Mouse (Mus musculus) ES-E14 (cell line): ENCODE measurements around the gene Vopp1. TPM values are rescaled to one million over a fixed set of nuclear protein-coding genes. Genes with fewer than 3 reads are reported as not detected.

Experiments
- DNase-seq: peaks from one replicate; pipeline ENCODE4 v3.0.0-alpha.2; 2013; ENCODE audit warnings: low read depth, low spot score
- H3K27ac ChIP-seq: 2 replicates; pipeline ENCODE4 v1.5.1; 2012; ENCODE audit warnings: low read depth, mild to moderate bottlenecking, low read length, moderate library complexity, mixed read lengths; ENCODE audit not compliant: poor library complexity, insufficient read depth, severe bottlenecking
- H3K36me3 ChIP-seq: 2 replicates; pipeline ENCODE4 v1.6.1; 2012; ENCODE audit warnings: mild to moderate bottlenecking, low read length, moderate library complexity, mixed read lengths; ENCODE audit not compliant: control insufficient read depth, poor library complexity, insufficient read depth, severe bottlenecking
- H3K4me1 ChIP-seq, 2 experiments: fragments of 150-350 bp in 1 of 2; sonication (generic) in 1 of 2; 2 replicates each; pipeline ENCODE4 v1.6.1; 2012; ENCODE audit warnings: low read length in 2 of 2, mild to moderate bottlenecking in 1 of 2, mixed read lengths in 1 of 2; ENCODE audit not compliant: control insufficient read depth in 2 of 2, insufficient read depth in 2 of 2, poor library complexity in 1 of 2
- H3K4me3 ChIP-seq, 2 experiments: fragments of 150-350 bp in 1 of 2; sonication (generic) in 1 of 2; 2 replicates each; pipeline ENCODE4 v1.5.1; 2012; ENCODE audit warnings: low read length in 2 of 2, low read depth in 1 of 2, mild to moderate bottlenecking in 1 of 2, mixed read lengths in 1 of 2; ENCODE audit not compliant: insufficient read depth in 1 of 2, poor library complexity in 1 of 2, severe bottlenecking in 1 of 2
- H3K9ac ChIP-seq: 2 replicates; pipeline ENCODE4 v1.6.1; 2012; ENCODE audit warnings: low read depth, mild to moderate bottlenecking, low read length, mixed read lengths; ENCODE audit not compliant: poor library complexity, insufficient read depth, severe bottlenecking
- H3K9me3 ChIP-seq: fragments of 150-350 bp; sonication (generic); 2 replicates; pipeline ENCODE4 v1.6.1; 2012; ENCODE audit warnings: low read depth, mild to moderate bottlenecking, low read length; ENCODE audit not compliant: control insufficient read depth, insufficient read depth
- CHD2 ChIP-seq: IDR thresholded peaks from 2 replicates; pipeline ENCODE4 v1.6.1; 2014; ENCODE audit warnings: mild to moderate bottlenecking, low read depth, low read length, inconsistent platforms
- HCFC1 ChIP-seq: IDR thresholded peaks from 2 replicates; pipeline ENCODE4 v1.6.1; 2012; ENCODE audit warnings: low read length, inconsistent platforms, borderline replicate concordance; ENCODE audit not compliant: insufficient read depth
- MAFK ChIP-seq: IDR thresholded peaks from 2 replicates; pipeline ENCODE4 v1.6.1; 2014; ENCODE audit warnings: mild to moderate bottlenecking, low read depth, low read length, inconsistent platforms; ENCODE audit not compliant: insufficient read depth
- ZC3H11A ChIP-seq: IDR thresholded peaks from 2 replicates; pipeline ENCODE4 v1.6.1; 2012; ENCODE audit warnings: low read depth, mild to moderate bottlenecking, inconsistent platforms, low read length, borderline replicate concordance
- ZNF384 ChIP-seq: IDR thresholded peaks from 2 replicates; pipeline ENCODE4 v1.6.1; 2012; ENCODE audit warnings: low read depth, low read length, inconsistent platforms
- in situ Hi-C, 2 experiments: fragments of 600-800 bp; cut with MboI; formaldehyde crosslinking; loops; one replicate each; pipeline ENCODE4 v1.15.1; 2025; ENCODE audit warnings: low sequenced_read_pairs in 2 of 2, inconsistent platforms in 1 of 2; ENCODE audit not compliant: unreplicated experiment in 2 of 2
- total RNA-seq: library from RNA; depleted of rRNA; stranded (reverse); fragments of 300-350 nt; gene quantifications from 2 replicates; pipeline ENCODE4 v1.2.3, GENCODE M21; 2012

Gene Vopp1
- total RNA-seq, 1 experiment, result 9.0 TPM

DNA sequence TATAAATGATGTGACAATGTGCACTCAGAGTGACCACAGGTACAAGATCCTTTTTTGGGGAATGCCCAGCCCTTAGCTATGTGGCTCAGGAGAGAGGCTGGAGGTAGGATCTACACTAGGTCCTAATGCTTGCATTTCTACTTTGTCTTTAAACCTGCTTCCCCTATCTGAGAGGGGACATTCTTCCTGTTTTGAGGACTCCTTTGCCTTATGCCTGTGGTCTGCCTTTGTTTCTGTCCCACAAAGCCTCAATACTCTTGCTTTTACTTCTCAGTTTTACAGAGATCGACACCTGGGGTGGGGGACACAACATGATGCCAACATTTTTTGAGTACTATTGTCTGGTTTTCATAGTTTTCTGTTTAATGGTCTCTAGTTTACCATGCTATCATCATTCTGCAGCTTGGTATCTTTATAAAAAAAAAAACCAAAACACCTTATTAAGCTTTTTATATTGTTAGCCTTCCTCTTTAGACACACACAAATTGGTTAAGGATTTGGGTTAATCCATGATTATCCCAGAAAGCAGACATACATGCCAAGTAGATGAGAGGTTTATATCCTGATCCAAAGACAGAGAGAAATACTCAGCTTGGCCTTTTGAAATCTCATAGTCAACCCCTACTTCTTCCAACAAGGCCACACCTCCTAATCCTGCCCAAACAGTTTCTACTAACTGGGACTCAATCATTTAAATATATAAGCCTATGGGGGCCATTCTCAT is 54.3 kb downstream of the Vopp1 start:
- no peak overlapping the region for H3K9ac ChIP-seq
- no peak for DNase-seq
- in situ Hi-C loops, result no loop called here
- H3K4me3 ChIP-seq, result no peak overlapping the region
- H3K27ac ChIP-seq, result no peak overlapping the region
- no peaks in the 10 kb centered on the region for H3K9me3 ChIP-seq
- TF ChIP-seq HCFC1 (no peak), MAFK (no peak), ZC3H11A (no peak), ZNF384 (no peak), CHD2 (no peak)
- no peaks in the 10 kb centered on the region for H3K4me1 ChIP-seq
- no peaks in the 10 kb centered on the region for H3K36me3 ChIP-seq

DNA sequence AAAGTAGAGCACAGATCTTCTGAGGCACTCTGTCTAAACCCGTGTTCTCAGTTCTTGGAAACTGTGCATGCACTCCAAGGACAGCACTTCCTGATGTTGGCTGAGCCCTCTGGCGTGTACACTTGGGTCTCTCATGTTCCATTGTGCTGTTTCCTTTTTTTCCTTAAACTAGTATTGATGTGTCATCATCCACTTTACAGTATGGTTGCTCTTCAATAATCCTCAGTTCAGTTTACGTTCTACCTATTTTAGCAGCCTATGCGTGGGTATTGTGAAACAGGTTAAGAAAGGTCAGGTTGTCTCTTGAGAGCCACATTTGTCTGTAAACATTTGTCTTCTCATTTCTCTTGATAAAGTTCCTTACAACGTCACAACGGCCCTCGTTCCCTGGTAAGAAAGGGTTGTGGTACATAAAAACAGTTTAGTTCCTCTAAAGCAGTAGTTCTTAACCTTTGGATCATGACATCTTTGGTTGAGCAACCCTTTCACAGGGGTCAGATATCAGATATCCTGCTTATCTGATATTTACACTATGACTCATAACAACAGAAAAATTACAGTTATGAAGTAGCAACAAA is 55.9 kb downstream of the Vopp1 start:
- no peaks in the 10 kb centered on the region for H3K9me3 ChIP-seq
- H3K4me3 ChIP-seq, result no peak overlapping the region
- TF ChIP-seq MAFK (no peak), CHD2 (no peak), ZNF384 (no peak), HCFC1 (no peak), ZC3H11A (no peak)
- H3K9ac ChIP-seq, result no peak overlapping the region
- H3K36me3 ChIP-seq, result no peaks in the 10 kb centered on the region
- no peak for DNase-seq
- H3K27ac ChIP-seq, result no peak overlapping the region
- in situ Hi-C loops, result no loop called here
- no peaks in the 10 kb centered on the region for H3K4me1 ChIP-seq

DNA sequence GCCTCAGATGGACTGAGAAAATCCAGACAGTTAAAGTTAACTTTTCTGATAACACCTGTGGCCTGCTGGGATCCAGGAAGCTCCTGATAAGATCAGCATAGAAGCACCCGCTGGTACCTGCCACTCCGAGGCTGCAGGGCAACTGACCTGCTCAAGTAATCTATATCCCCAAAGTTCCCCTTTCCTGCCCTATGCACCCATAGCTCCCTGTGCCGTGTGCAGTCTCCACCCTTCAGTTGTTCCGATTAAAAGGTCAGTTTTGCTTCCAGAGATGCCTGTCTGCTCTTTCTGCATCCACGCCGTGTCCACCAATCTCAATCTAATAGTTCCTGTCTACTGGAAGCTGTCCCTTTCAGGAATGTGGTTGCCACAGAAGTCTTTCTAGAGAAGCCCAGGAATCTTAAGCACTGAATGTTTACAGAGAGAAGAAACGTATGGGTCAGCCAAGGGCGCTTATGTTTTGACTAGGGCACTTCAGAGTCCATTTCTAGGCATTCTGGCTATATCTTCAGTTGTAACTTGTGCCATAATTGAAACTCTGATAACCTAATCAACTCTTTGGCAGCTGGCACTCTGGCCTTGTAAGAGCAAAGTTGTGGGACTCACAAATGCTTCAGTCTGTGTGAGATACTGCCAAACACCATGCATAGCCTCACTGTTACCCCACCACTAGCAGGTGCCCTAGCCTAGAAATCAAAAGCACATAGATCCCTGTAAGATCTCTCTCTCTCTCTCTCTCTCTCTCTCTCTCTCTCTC is 57.7 kb downstream of the Vopp1 start:
- H3K27ac ChIP-seq, result no peak overlapping the region
- in situ Hi-C loops, result no loop called here

DNA sequence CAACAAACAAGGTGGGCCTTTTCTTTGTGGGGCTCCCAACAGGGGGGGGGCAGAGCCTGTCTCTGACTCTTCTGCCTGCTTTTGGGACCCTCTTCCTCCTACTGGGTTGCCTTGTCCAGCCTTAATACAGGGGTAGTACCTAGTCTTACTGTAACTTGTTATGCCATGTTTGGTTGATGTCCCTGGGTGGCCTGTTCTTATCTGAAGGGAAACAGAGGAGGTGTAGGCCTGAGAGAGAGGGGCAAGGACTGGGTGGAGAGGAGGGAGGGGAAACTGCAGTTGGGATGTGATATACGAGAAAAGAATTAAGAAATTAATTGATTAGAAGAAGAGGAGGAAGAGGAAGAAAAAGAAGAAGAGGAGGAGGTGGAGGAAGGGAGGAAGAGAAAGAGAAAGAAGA is 58.7 kb downstream of the Vopp1 start:
- Histone ChIP-seq H3K27ac (no peak overlapping the region), H3K9me3 (no peaks in the 10 kb centered on the region), H3K4me1 (no peaks in the 10 kb centered on the region), H3K4me3 (no peak overlapping the region), H3K9ac (no peak overlapping the region), H3K36me3 (no peaks in the 10 kb centered on the region)
- DNase-seq, result no peak
- in situ Hi-C loops, result no loop called here
- no peak for TF ChIP-seq HCFC1
- no peak for TF ChIP-seq CHD2
- TF ChIP-seq ZNF384, result no peak
- no peak for TF ChIP-seq ZC3H11A
- TF ChIP-seq MAFK, result no peak

More for the DNA sequence above, 57.7 kb downstream of the Vopp1 start:
- TF ChIP-seq HCFC1 (no peak), MAFK (no peak), ZNF384 (no peak), CHD2 (no peak), ZC3H11A (no peak)
- Histone ChIP-seq H3K4me1 (no peaks in the 10 kb centered on the region), H3K9me3 (no peaks in the 10 kb centered on the region), H3K9ac (no peak overlapping the region), H3K4me3 (no peak overlapping the region), H3K36me3 (no peaks in the 10 kb centered on the region)
- DNase-seq, result no peak
